Mouse (Mus musculus) heart, embryonic 13.5 days (tissue): ENCODE data around the gene Adgrd1. TPM values are rescaled to one million over a fixed set of nuclear protein-coding genes. Genes with fewer than 3 reads are reported as not detected.

Experiments
- ATAC-seq: fragments of 200-750 bp; cut with Nextera tagmentation; 2 replicates; pipeline ENCODE4 v1.8.0; 2017; ENCODE audit warnings: moderate TSS enrichment; ENCODE audit not compliant: insufficient number of reproducible peaks, low FRiP score, low TSS enrichment; ENCODE audit errors: extremely low read depth
- H3K27ac ChIP-seq: fragments of 300-500 bp; sonication (generic); replicated peaks from 2 replicates; pipeline ENCODE4 v1.5.1; 2015; ENCODE audit warnings: moderate library complexity, mild to moderate bottlenecking, inconsistent platforms
- H3K27me3 ChIP-seq: fragments of 300-500 bp; sonication (generic); replicated peaks from 2 replicates; pipeline ENCODE4 v1.6.1; 2015; ENCODE audit warnings: mild to moderate bottlenecking, inconsistent platforms
- H3K36me3 ChIP-seq: fragments of 300-500 bp; sonication (generic); 2 replicates; pipeline ENCODE4 v1.6.1; 2015; ENCODE audit warnings: mild to moderate bottlenecking, inconsistent platforms
- H3K4me1 ChIP-seq: fragments of 300-500 bp; sonication (generic); 2 replicates; pipeline ENCODE4 v1.6.1; 2015; ENCODE audit warnings: inconsistent platforms
- H3K4me2 ChIP-seq: fragments of 300-500 bp; sonication (generic); 2 replicates; pipeline ENCODE4 v1.6.1; 2015; ENCODE audit warnings: inconsistent platforms, mild to moderate bottlenecking, moderate library complexity
- H3K4me3 ChIP-seq: fragments of 300-500 bp; sonication (generic); 2 replicates; pipeline ENCODE4 v1.5.1; 2015; ENCODE audit warnings: moderate library complexity, mild to moderate bottlenecking, inconsistent platforms
- H3K9ac ChIP-seq: fragments of 300-500 bp; sonication (generic); 2 replicates; pipeline ENCODE4 v1.6.1; 2015; ENCODE audit warnings: inconsistent platforms, mild to moderate bottlenecking, moderate library complexity
- H3K9me3 ChIP-seq: fragments of 300-500 bp; sonication (generic); 2 replicates; pipeline ENCODE4 v1.6.1; 2016; ENCODE audit warnings: inconsistent platforms
- WGBS: fragments of 180-500 bp; shearing (Covaris S2); methylation state at CpG from one replicate; pipeline ENCODE4 v1.1.7; 2015; ENCODE audit warnings: mixed read lengths; 5-methylcytosine and 5-hydroxymethylcytosine counted together
- polyA plus RNA-seq: library from polyadenylated mRNA; unstranded; fragments of >200 nt; fragmentation: Nextera tagmentation; extraction: Ambion mirVana; gene quantifications from 2 replicates; pipeline ENCODE4 v1.2.1, GENCODE M21; 2015

Gene Adgrd1
- polyA plus RNA-seq, 1 experiment from 2014 or later, result 0.87 TPM

- Histone ChIP-seq H3K4me2 (no peak overlapping the region), H3K27ac (no peak overlapping the region), H3K9me3 (no peaks in the 10 kb centered on the region), H3K36me3 (no peaks in the 10 kb centered on the region), H3K4me3 (no peak overlapping the region), H3K9ac (no peak overlapping the region), H3K27me3 (peaks cover 36% of the 10 kb centered on the region), H3K4me1 (peaks cover 5% of the 10 kb centered on the region)
- 65% methylated on average over 9 of the region's 9 CpGs for WGBS
- ATAC-seq, result no peak
These were observed 30.6 kb upstream of the Adgrd1 start for GRCm38 (mm10) chr5:129065946-129066345.

- no peak overlapping the region for H3K9ac ChIP-seq
- H3K9me3 ChIP-seq, result no peaks in the 10 kb centered on the region
- H3K36me3 ChIP-seq, result no peaks in the 10 kb centered on the region
- no peak overlapping the region for H3K27ac ChIP-seq
- H3K27me3 ChIP-seq, result peaks cover 33% of the 10 kb centered on the region
- WGBS, result 75% methylated on average over 8 of the region's 8 CpGs
- ATAC-seq, result no peak
- no peak overlapping the region for H3K4me2 ChIP-seq
- no peak overlapping the region for H3K4me3 ChIP-seq
- H3K4me1 ChIP-seq, result peaks cover 5% of the 10 kb centered on the region
These were observed 29.9 kb upstream of the Adgrd1 start for GRCm38 (mm10) chr5:129066541-129067230.

GRCm38 (mm10) chr5:129067231-129067834, 29.2 kb upstream of the Adgrd1 start:
- no peak overlapping the region for H3K4me3 ChIP-seq
- no peak for ATAC-seq
- H3K27ac ChIP-seq, result 0 out of 2 replicates have a peak overlapping the region, but pooled peaks have one; percentile 18
- peaks cover 5% of the 10 kb centered on the region for H3K4me1 ChIP-seq
- no peaks in the 10 kb centered on the region for H3K9me3 ChIP-seq
- H3K9ac ChIP-seq, result no peak overlapping the region
- WGBS, result 49% methylated on average over 13 of the region's 13 CpGs
- no peak overlapping the region for H3K4me2 ChIP-seq
- no peaks in the 10 kb centered on the region for H3K36me3 ChIP-seq
- H3K27me3 ChIP-seq, result peaks cover 27% of the 10 kb centered on the region

- H3K9me3 ChIP-seq, result no peaks in the 10 kb centered on the region
- H3K4me2 ChIP-seq, result no peak overlapping the region
- H3K4me1 ChIP-seq, result no peaks in the 10 kb centered on the region
- H3K27ac ChIP-seq, result no peak overlapping the region
- no peak for ATAC-seq
- 69% methylated on average over 14 of the region's 14 CpGs for WGBS
- H3K36me3 ChIP-seq, result no peaks in the 10 kb centered on the region
- H3K4me3 ChIP-seq, result no peak overlapping the region
- H3K27me3 ChIP-seq, result 0 out of 2 replicates have a peak, but pooled peaks cover 5% of the 10 kb centered on the region
- H3K9ac ChIP-seq, result no peak overlapping the region
These were observed 24.7 kb upstream of the Adgrd1 start for GRCm38 (mm10) chr5:129071761-129072280.

- Histone ChIP-seq H3K4me3 (no peak overlapping the region), H3K9ac (no peak overlapping the region), H3K4me2 (no peak overlapping the region), H3K27me3 (0 out of 2 replicates have a peak, but pooled peaks cover 5% of the 10 kb centered on the region), H3K27ac (no peak overlapping the region), H3K9me3 (no peaks in the 10 kb centered on the region), H3K4me1 (no peaks in the 10 kb centered on the region), H3K36me3 (no peaks in the 10 kb centered on the region)
- 52% methylated on average over 6 of the region's 6 CpGs for WGBS
- ATAC-seq, result no peak
These were observed 23.1 kb upstream of the Adgrd1 start for GRCm38 (mm10) chr5:129073404-129073803.

- Histone ChIP-seq H3K9me3 (no peaks in the 10 kb centered on the region), H3K36me3 (no peaks in the 10 kb centered on the region), H3K27me3 (0 out of 2 replicates have a peak, but pooled peaks cover 1% of the 10 kb centered on the region), H3K27ac (no peak overlapping the region), H3K4me1 (no peaks in the 10 kb centered on the region), H3K4me3 (no peak overlapping the region), H3K9ac (no peak overlapping the region), H3K4me2 (no peak overlapping the region)
- no peak for ATAC-seq
- WGBS, result 74% methylated on average over 6 of the region's 6 CpGs
These were observed 20.5 kb upstream of the Adgrd1 start for GRCm38 (mm10) chr5:129076098-129076497.

GRCm38 (mm10) chr5:129077240-129077639, 19.3 kb upstream of the Adgrd1 start:
- H3K4me3 ChIP-seq, result no peak overlapping the region
- ATAC-seq, result no peak
- H3K36me3 ChIP-seq, result no peaks in the 10 kb centered on the region
- H3K27ac ChIP-seq, result no peak overlapping the region
- H3K27me3 ChIP-seq, result no peaks in the 10 kb centered on the region
- no peak overlapping the region for H3K9ac ChIP-seq
- H3K4me2 ChIP-seq, result no peak overlapping the region
- WGBS, result 81% methylated on average over 5 of the region's 5 CpGs
- H3K9me3 ChIP-seq, result no peaks in the 10 kb centered on the region
- H3K4me1 ChIP-seq, result no peaks in the 10 kb centered on the region

GRCm38 (mm10) chr5:129081521-129081920, 15.0 kb upstream of the Adgrd1 start:
- WGBS, result 72% methylated on average over 7 of the region's 7 CpGs
- Histone ChIP-seq H3K4me1 (no peaks in the 10 kb centered on the region), H3K27me3 (no peaks in the 10 kb centered on the region), H3K4me3 (no peak overlapping the region), H3K4me2 (no peak overlapping the region), H3K9ac (no peak overlapping the region), H3K36me3 (no peaks in the 10 kb centered on the region), H3K27ac (no peak overlapping the region), H3K9me3 (no peaks in the 10 kb centered on the region)
- no peak for ATAC-seq

- Histone ChIP-seq H3K4me3 (no peak overlapping the region), H3K9ac (no peak overlapping the region), H3K4me1 (no peaks in the 10 kb centered on the region), H3K27me3 (no peaks in the 10 kb centered on the region), H3K27ac (no peak overlapping the region), H3K4me2 (no peak overlapping the region), H3K36me3 (no peaks in the 10 kb centered on the region), H3K9me3 (no peaks in the 10 kb centered on the region)
- no peak for ATAC-seq
- WGBS, result 76% methylated on average over 10 of the region's 10 CpGs
These were observed 11.4 kb upstream of the Adgrd1 start for GRCm38 (mm10) chr5:129085153-129085552.

GRCm38 (mm10) chr5:129092345-129093065, 4.0 kb upstream of the Adgrd1 start:
- H3K27ac ChIP-seq, result no peak overlapping the region
- no peaks in the 10 kb centered on the region for H3K36me3 ChIP-seq
- H3K4me2 ChIP-seq, result no peak overlapping the region
- 58% methylated on average over 10 of the region's 10 CpGs for WGBS
- H3K4me3 ChIP-seq, result no peak overlapping the region
- no peaks in the 10 kb centered on the region for H3K9me3 ChIP-seq
- no peak overlapping the region for H3K9ac ChIP-seq
- H3K4me1 ChIP-seq, result peaks cover 12% of the 10 kb centered on the region
- ATAC-seq, result no peak
- no peaks in the 10 kb centered on the region for H3K27me3 ChIP-seq

GRCm38 (mm10) chr5:129093158-129093557, 3.4 kb upstream of the Adgrd1 start:
- Histone ChIP-seq H3K4me1 (peaks cover 12% of the 10 kb centered on the region), H3K4me3 (no peak overlapping the region), H3K9ac (no peak overlapping the region), H3K4me2 (no peak overlapping the region), H3K36me3 (no peaks in the 10 kb centered on the region), H3K9me3 (no peaks in the 10 kb centered on the region), H3K27ac (no peak overlapping the region), H3K27me3 (no peaks in the 10 kb centered on the region)
- 64% methylated on average over 4 of the region's 4 CpGs for WGBS
- ATAC-seq, result no peak
